Mouse (Mus musculus) mouse embryonic stem cell (cell line): ENCODE measurements around the gene Lst1.

Source experiments
- in situ Hi-C, 2 experiments: fragments of 300-500 bp; cut with MboI; formaldehyde crosslinking; loops; 1 replicate in 1 of 2; 3 replicates in 1 of 2; pipeline ENCODE4 v1.14.3; 2019 to 2020; ENCODE audit warnings: low sequenced_read_pairs in 2 of 2, low pct_unique_long_range_greater_than_20kb in 1 of 2, mixed read lengths in 1 of 2; ENCODE audit not compliant: unreplicated experiment in 1 of 2

Lst1 gene

GRCm38 (mm10) chr17:35218516-35219193 lies 30.4 kb upstream of the Lst1 start:
- in situ Hi-C loops, result no loop called here

DNA sequence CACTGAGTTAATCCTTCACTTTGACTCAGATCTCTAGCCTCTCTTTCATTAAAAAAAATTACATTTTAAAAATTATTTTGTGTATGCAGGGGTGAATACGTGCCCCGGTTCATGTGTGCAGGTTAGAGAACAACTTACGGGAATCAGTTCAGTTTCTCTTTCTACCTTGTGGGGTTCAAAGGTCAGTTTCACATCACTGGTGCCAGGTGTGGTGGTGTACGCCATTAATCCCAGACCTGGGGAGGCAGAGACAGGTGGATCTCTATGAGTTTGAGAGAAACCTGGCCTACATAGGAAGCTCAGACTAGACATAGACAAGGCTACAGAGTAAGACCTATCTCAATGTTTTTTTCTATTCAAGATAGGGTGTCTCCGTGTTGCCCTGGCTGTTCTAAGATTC lies 24.8 kb upstream of the Lst1 start:
- in situ Hi-C loops, result no loop called here

DNA sequence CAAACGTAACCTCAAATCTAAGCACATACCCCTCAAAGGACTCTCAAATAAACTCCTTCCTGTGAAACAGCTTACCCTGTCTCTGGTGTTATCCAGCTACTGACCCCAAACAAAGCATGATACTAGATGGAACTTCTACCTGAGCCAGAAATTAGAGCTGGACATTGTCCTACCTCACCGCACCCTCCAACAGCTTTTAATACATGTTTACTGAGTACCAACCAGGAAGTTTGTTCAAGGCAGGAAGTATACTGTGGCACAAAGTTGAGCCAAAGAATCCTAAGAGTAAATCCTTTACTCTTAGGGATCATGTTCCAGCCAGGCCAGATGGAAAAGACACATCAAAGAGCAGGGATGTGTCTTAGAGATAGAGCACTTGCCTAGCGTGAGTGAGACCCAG lies 22.4 kb upstream of the Lst1 start:
- in situ Hi-C loops, result no loop called here

GRCm38 (mm10) chr17:35209785-35210535 lies 21.7 kb upstream of the Lst1 start:
- in situ Hi-C loops, result no loop called here

- in situ Hi-C loops, result no loop called here
These were observed 17.1 kb upstream of the Lst1 start for GRCm38 (mm10) chr17:35205380-35205769.

GRCm38 (mm10) chr17:35204494-35205379 lies 16.5 kb upstream of the Lst1 start, which contains the start of gene Lta:
Gene Lta (minus strand): TSS chr17:35205351.
- in situ Hi-C loops, result no loop called here

GRCm38 (mm10) chr17:35202442-35202841 lies 14.2 kb upstream of the Lst1 start:
- in situ Hi-C loops, result no loop called here

GRCm38 (mm10) chr17:35201787-35202186 lies 13.5 kb upstream of the Lst1 start, which contains the start of gene Tnf:
Gene Tnf (minus strand): TSS chr17:35202007.
- in situ Hi-C loops, result no loop called here

DNA sequence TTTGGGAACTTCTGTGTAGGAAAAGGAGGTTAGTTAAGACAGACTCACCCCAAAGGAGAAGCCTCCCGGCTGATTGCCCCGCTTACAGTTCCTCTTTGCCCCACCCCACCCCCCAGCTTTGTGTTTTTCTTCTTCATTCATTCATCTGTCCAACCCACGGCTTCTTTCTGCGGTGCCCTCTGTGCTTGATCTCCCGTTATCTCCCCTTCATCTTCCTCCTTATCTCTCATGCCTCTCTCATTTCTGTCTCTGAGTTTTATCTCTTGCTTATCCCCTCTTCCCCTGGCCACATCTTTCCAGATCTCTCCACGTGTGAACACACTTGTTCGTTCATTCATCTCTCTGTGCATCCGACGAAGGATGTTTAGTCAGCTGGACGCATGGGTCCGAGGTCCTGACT lies 12.9 kb upstream of the Lst1 start:
- in situ Hi-C loops, result no loop called here

DNA sequence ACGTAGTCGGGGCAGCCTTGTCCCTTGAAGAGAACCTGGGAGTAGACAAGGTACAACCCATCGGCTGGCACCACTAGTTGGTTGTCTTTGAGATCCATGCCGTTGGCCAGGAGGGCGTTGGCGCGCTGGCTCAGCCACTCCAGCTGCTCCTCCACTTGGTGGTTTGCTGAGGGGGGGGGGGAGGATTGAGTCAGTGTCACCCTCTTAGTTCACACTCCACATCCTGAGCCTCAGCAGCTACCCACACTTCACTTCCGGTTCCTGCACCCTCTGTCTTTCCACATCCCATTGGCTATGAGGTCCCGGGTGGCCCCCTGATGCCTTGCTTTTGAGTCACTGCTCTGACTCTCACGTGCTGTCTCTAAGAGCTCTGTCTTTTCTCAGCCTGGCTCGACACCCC lies 12.2 kb upstream of the Lst1 start:
- in situ Hi-C loops, result no loop called here

GRCm38 (mm10) chr17:35198946-35199345 lies 10.7 kb upstream of the Lst1 start:
- in situ Hi-C loops, result no loop called here

- in situ Hi-C loops, result no loop called here
These were observed 9.8 kb upstream of the Lst1 start for GRCm38 (mm10) chr17:35198029-35198428.

DNA sequence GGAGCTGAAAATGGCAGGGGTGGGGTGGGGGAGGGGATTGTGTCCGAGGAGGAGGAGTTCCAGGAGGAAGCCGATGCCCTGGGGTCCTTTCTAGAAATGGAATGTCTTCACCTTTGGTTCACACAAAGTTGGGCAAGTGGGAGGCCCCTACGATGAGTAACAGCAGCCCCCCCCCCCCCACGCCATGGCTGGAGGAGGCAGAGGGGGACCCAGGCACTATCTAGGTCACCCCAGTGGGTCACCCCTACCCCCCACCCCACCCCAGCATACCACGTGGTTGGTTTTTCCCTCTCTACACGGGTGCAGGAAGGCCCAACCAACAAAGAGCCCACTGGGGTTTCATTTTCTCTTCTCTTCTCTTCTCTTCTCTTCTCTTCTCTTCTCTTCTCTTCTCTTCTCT lies 8.9 kb upstream of the Lst1 start:
- in situ Hi-C loops, result no loop called here

DNA sequence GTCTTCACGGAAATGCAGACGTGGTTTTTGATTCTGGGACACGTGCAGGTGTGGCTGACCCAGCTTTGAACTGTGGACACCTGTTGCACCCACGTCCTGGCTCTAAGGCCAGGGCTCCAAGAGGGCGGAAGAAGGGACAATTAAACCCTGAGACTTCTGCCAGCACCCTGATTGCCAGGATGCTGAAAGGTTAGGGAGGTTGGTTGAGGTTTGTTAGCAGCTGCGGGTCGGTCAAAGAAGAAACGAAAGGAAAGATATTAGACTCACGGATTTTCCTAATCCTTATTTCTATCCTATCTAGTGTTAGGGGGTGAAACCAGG lies 8.0 kb upstream of the Lst1 start:
- in situ Hi-C loops, result no loop called here

GRCm38 (mm10) chr17:35195631-35196320 lies 7.5 kb upstream of the Lst1 start:
- in situ Hi-C loops, result no loop called here

DNA sequence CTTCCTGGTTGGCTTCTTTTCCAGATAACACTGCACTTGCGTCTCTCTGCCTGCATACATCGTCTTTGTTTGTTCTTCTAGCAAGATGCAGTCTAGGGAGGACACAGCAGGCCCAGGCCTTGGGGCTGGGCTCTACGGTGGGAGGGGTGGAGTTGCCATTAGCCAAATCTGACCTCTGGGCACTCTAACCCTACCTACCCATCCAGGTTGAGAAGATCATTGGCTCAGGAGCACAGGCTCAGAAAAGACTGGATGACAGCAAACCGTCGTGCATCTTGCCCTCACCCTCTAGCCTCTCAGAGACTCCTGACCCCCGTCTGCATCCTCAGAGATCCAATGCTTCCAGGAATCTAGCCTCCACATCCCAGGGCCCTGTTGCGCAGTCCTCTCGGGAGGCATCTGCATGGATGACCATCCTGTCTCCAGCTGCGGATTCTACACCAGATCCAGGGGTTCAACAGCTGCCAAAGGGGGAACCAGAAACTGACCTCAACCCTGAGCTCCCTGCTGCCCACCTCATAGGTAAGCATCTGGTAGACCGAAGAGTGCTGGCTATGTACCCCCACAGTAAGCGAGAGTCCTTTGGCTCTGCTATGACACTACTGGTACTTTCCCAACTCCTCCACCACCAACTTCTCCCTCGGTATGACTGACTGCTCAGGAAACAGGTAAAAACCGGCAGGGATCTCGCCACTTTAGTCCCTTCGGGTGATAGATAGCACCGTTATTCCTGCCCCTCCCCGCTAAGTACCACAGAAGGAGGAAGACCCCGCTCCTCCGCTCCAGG lies 6.8 kb upstream of the Lst1 start:
- in situ Hi-C loops, result no loop called here

DNA sequence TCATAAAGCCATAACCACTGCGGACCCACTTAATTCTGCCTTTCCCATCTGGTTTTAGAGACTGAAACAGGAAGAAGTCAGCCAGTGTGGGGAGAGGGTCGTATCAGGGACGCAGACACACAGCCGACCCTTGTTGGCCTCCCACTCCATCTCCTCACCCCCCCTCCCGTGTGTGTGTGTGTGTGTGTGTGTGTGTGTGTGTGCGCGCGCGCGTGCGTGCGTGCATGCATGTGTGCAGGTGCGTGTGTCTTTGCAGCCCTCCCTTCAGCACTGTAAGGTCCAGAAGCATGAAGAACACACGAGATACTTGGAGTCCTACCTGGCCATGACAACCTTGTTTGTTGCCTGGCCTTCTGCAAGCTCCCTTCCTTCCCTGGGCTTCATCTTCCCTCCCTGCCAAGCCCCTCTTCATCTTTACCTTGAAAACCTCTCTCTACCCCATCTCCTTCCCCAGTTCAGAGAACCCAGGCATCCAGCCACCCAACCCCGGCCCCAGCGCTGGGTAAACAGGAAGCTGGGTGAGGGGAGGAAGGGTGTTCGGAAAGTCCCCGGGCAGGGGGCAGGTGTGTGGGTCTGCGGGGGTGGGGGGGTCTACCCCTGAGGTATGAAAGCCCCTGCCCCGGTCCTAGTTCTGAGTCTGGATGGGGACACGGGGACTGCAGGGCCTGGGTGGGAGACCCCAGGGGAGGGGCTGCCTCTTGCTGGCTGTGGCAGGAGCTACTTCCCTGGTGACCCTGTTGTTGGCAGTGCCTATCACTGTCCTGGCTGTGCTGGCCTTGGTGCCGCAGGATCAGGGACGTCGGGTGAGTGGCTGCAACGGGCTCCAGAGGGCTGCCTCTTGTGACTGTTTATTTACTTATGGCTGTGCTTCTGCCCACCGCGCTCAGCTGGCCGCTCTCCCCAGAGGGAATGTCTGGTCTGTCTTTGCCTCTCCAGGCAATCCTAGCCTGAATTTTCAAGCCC lies 5.9 kb upstream of the Lst1 start, which contains the start of gene Ltb:
Gene Ltb, plus strand, starts transcription at position 559 of the 963 bp plus-strand sequence.
- in situ Hi-C loops, result no loop called here
